Mouse (Mus musculus) G1E-ER4 (cell line): ENCODE results near the gene Cubn. TPM values are rescaled to one million over a fixed set of nuclear protein-coding genes. Genes with fewer than 3 reads are reported as not detected.

Experiments
- GATA1 ChIP-seq: IDR thresholded peaks from one replicate; pipeline ENCODE4 v1.8.0; 2012; ENCODE audit warnings: low read length, inconsistent platforms
- polyA plus RNA-seq: library from polyadenylated mRNA; stranded (reverse); fragments of >175 nt; gene quantifications from 2 replicates; pipeline ENCODE4 v1.2.3, GENCODE M21; 2012

Gene Cubn
- polyA plus RNA-seq, 1 experiment, result not detected

- TF ChIP-seq GATA1, result no peak
Measured at GRCm38 (mm10) chr2:13263150-13263549, 228.5 kb downstream of the Cubn start.

DNA sequence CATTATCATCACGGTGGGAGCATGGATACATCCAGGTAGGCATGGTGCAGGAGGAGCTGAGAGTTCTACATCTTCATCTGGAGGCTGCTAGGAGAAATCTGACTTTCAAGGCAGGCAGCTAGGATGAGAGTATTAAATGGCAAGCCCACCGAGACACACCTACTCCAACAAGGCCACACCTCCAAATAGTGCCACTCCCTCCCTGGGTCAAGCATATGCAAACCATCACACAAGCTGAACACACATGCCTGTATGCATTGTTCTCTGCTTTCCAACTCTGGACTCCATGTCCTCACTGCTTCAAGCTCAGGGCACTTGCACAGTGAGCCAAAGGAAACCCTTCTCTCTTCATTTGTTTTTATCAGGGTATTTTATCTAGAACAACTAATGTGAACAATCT, 233.0 kb downstream of the Cubn start:
- TF ChIP-seq GATA1, result no peak

DNA sequence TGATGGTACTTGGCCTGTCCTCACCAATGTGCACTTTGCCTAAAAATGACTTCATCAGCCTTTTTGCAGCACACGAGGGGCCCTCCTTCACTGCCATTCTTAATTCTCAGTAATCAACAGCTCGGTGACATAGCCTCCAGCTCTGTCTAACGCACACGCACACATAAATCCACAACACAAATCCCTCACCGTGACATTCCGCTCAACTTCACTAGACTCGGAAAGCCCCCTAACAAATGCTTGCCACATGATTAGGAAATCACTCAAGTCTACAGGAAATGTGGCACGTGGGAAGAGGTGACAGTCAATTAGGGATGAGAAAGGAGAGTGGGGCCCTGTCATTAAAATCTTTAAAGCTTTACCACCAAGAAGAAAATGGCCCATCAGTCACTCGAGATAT, 250.9 kb downstream of the Cubn start:
- TF ChIP-seq GATA1, result no peak

DNA sequence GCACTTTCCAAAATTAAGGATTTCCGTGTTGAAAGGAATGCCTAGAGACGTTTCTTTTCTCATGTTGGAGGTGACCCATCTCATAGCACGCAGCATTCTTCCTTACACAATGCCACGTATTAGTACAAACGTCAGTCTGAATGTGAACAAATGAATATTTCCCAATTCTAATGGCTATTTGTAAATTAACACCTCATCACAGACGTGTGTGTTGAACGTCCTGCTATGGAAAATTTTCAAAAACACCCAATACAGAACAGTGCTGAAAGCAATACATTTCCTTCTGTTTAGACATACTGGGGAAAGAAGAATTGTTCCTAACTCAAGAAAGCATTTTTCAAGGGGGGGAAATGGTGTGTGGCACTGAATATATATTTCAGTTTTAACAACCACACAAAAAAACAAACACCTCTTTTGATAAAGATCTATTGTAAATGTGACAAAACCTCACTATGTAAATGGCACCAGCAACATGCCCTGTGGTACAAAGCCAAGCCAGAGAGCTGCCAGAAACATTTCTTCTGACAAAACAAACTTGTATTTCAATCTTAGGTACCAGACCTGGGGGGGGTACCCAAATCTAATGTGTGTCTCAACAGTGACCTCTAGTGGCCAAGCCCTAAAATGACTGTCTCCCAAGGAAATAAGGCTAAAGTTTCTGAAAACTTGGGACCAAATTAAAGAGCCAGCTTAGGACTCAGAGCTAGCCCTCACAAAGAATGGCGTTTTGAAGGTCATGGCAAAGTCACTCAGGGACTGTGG, 254.3 kb downstream of the Cubn start:
- TF ChIP-seq GATA1, result no peak

- no peak for TF ChIP-seq GATA1
Measured at GRCm38 (mm10) chr2:13235696-13236095, 255.9 kb downstream of the Cubn start.

- TF ChIP-seq GATA1, result no peak
Measured at GRCm38 (mm10) chr2:13234796-13235195, 256.8 kb downstream of the Cubn start.

- no peak for TF ChIP-seq GATA1
Measured at GRCm38 (mm10) chr2:13233902-13234301, 257.7 kb downstream of the Cubn start.

- TF ChIP-seq GATA1, result no peak
Measured at GRCm38 (mm10) chr2:13233254-13233835, 258.3 kb downstream of the Cubn start.

- TF ChIP-seq GATA1, result no peak
Measured at GRCm38 (mm10) chr2:13232305-13232704, 259.3 kb downstream of the Cubn start.

- no peak for TF ChIP-seq GATA1
Measured at GRCm38 (mm10) chr2:13229686-13230085, 261.9 kb downstream of the Cubn start.

Other genes with a start within 250 kb of the Cubn start
- 3.2 and 3.6 TPM in 2 replicates for gene Rsu1, start 220.4 kb downstream of the Cubn start, polyA plus RNA-seq
- gene Trdmt1, start 52.9 kb upstream of the Cubn start, polyA plus RNA-seq, result 0.40 and 0.62 TPM in 2 replicates
- 629 and 666 TPM in 2 replicates for gene Vim, start 82.1 kb upstream of the Cubn start, polyA plus RNA-seq